Mouse (Mus musculus): ENCODE results near the gene Hspb2.

DNA sequence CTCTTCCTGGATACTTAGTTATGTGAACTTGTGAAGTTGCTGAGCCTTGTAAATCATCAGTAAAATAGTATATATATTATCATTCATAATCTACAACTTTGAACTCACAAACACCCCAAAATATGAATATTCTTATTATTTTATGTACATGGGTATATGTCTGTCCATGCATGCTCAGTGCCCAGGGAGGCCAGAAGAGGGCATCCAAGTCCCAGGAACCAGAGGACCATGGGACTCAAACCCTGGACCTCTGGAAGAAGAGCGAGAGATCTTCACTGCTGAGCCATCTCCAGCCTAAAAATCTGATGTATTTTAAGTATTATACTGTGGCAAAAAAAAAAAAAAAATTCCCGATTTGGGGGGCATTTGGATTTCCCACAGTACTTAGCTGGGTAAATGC lies 43.0 kb downstream of the Hspb2 start:
- TF ChIP-seq CTCF (IDR thresholded peaks at IDR 0.05; ENCODE audit: control insufficient read depth, insufficient read depth, insufficient read length) (peak; percentile 34), MYOD1 (IDR thresholded peaks at IDR 0.05; ENCODE audit: control insufficient read depth, insufficient read length, low read depth) (no peak), MAX (IDR thresholded peaks at IDR 0.05) (no peak)
